Mouse (Mus musculus): Measurements from ENCODE around the gene Pnmal1. TPM values are rescaled to one million over a fixed set of nuclear protein-coding genes. Genes with fewer than 3 reads are reported as not detected.

Pnmal1 gene
- polyA plus RNA-seq (2015; fragmentation: Nextera tagmentation; extraction: Ambion mirVana), result 0.33 and 0.50 TPM in 2 replicates

DNA sequence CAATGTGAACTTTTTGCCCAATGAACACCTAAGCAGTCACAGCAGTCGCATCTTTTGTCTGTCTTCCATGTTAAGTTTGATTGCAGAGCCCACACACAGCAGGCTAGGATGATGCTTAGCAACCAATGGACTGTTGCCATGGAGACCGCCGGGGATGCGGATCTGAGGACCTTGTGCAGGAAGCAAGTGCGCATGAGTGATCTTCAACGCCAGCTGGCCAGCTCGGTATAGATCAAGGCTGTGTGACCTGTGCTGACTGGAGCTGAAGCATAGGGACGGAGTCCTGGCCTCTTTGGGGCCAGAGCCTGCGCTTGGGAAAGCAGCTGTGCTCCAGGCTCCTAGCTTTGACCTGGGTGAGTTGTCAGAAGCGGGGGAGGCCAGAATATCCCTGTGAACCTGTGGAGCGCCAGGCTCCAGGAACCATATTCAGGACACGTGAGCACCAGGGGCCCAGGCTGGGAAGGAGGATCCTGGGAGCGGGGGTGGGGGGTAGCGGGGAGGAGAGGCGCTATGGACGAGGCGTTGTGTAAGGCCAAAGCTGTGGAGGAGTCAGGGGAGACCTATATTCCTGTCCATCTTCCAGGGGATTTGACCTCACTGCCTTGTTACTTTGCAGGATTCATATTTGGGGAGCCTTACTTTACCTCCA, at the start of gene Pnmal1:
TSS of gene Pnmal1 (plus strand) at position 141 of the 649 bp plus-strand sequence.
- H3K9ac ChIP-seq, result no peak within 1 kb of the TSS
- H3K4me2 ChIP-seq, result no peak within 1 kb of the TSS
- 24% methylated on average over 17 of the region's 17 CpGs for WGBS
- H3K4me1 ChIP-seq, result peaks cover 5% of the 10 kb centered on the region; the same call in 1 of the 2 replicates
- H3K36me3 ChIP-seq, result no peaks in the 10 kb centered on the region
- no peaks in the 10 kb centered on the region for H3K9me3 ChIP-seq
- H3K4me3 ChIP-seq, result no peak within 1 kb of the TSS
- ATAC-seq (ENCODE audit: insufficient number of reproducible peaks, low FRiP score, low TSS enrichment, low read depth), result no peak
- H3K27ac ChIP-seq, result no peak within 1 kb of the TSS
- no peaks in the 10 kb centered on the region for H3K27me3 ChIP-seq

DNA sequence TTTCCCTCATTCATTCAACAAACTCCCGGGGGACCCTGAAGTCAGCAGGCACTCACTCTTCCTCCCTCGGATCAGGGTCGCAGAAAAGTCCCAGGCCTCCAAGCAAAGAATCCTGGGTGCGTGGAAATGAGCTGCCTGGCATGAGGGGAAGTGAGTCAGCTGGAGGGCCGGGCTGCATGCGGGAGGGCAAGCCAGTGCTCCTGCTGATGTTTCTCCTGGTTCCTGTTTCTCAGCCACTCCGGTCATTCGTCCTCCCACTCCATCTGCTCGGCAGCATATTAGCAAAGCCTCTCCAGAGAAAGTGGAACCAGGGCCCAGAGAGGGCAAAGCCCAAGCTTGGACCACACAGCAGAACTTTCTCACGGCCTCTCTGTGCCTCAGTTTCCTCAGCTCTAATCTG, 49.6 kb upstream of the Pnmal1 start:
- Histone ChIP-seq H3K9me3 (no peaks in the 10 kb centered on the region), H3K4me3 (no peak overlapping the region), H3K4me1 (peaks cover 61% of the 10 kb centered on the region), H3K27ac (no peak overlapping the region), H3K36me3 (peaks cover 11% of the 10 kb centered on the region), H3K4me2 (no peak overlapping the region), H3K9ac (no peak overlapping the region), H3K27me3 (no peaks in the 10 kb centered on the region)
- no peak for ATAC-seq (ENCODE audit: insufficient number of reproducible peaks, low FRiP score, low TSS enrichment, low read depth)
- WGBS, result 35% methylated on average over 10 of the region's 10 CpGs

- Histone ChIP-seq H3K4me3 (no peak overlapping the region), H3K4me1 (peaks cover 44% of the 10 kb centered on the region), H3K9ac (no peak overlapping the region), H3K36me3 (peaks cover 31% of the 10 kb centered on the region), H3K27ac (no peak overlapping the region), H3K9me3 (no peaks in the 10 kb centered on the region), H3K4me2 (no peak overlapping the region), H3K27me3 (no peaks in the 10 kb centered on the region)
- no peak for ATAC-seq (ENCODE audit: insufficient number of reproducible peaks, low FRiP score, low TSS enrichment, low read depth)
- WGBS, result 91% methylated on average over 3 of the region's 3 CpGs
These were observed 47.6 kb upstream of the Pnmal1 start for GRCm38 (mm10) chr7:16911904-16912303.

DNA sequence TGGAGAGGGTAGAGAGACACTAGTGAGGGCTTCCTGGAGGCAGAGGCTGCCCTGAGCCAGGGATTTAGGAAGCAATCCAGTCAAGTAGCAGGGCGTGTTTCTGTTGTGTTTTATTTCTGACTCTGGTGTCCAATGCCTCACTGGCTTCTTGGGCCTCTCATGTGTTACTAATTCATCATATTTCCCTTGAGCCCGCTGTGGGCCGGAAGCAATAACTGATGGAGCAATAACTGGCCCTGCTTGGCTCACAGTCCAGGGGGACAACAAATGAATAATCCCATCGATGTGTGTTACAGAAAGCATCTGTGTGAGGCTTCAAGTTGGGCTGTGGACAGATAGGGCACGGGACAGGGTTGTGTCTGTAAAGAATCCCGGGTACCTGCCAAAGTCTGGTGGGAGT, 47.1 kb upstream of the Pnmal1 start:
- no peak overlapping the region for H3K4me2 ChIP-seq
- H3K36me3 ChIP-seq, result peaks cover 36% of the 10 kb centered on the region

DNA sequence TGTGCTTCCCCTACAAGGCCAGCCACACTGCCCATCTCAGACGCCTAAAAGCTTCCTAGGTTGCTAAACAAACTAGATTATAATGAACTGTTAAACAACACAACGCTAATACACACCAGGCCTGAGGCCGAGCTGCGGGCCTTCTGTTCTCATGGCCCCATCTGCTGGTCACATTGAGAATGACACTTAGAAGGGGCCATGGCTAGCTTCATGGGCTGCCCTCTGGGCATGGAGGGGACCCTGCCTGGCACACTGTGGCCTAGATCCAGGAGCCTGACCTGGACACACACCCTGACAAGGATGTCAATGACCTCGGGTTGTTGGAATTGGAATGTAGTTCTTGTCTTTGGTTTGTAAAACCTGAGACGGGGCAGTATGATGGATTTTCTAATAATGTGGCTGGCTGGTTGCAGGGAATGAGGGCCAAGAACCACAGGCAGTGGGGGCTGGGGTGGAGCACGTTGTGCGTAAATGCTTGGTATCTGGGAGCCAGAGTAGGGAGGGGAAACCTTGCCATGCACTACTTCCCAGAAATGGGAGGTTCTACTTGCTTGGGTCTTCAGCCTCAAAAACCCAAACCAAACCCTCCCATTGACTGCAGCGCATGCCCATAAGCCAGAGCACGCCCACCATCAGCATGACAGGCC, 45.5 kb upstream of the Pnmal1 start:
- Histone ChIP-seq H3K27ac (peak overlapping the region; percentile 44; the same call in 1 of the 2 replicates), H3K9ac (no peak overlapping the region), H3K36me3 (peaks cover 51% of the 10 kb centered on the region), H3K4me2 (no peak overlapping the region), H3K4me3 (no peak overlapping the region), H3K27me3 (no peaks in the 10 kb centered on the region), H3K4me1 (peaks cover 38% of the 10 kb centered on the region), H3K9me3 (no peaks in the 10 kb centered on the region)
- WGBS, result 29% methylated on average over 10 of the region's 10 CpGs
- peak; percentile 40; the same call in 1 of the 2 replicates for ATAC-seq (ENCODE audit: insufficient number of reproducible peaks, low FRiP score, low TSS enrichment, low read depth)

More for the DNA sequence above, 47.1 kb upstream of the Pnmal1 start:
- peak overlapping the region; percentile 44; the same call in 1 of the 2 replicates for H3K27ac ChIP-seq
- no peaks in the 10 kb centered on the region for H3K9me3 ChIP-seq
- WGBS, result 55% methylated on average over 6 of the region's 6 CpGs
- no peak overlapping the region for H3K9ac ChIP-seq
- ATAC-seq (ENCODE audit: insufficient number of reproducible peaks, low FRiP score, low TSS enrichment, low read depth), result no peak
- no peaks in the 10 kb centered on the region for H3K27me3 ChIP-seq
- no peak overlapping the region for H3K4me3 ChIP-seq
- H3K4me1 ChIP-seq, result peaks cover 41% of the 10 kb centered on the region

- Histone ChIP-seq H3K27ac (0 out of 2 replicates have a peak overlapping the region, but pooled peaks have one; percentile 33), H3K4me3 (no peak overlapping the region), H3K9ac (no peak overlapping the region), H3K4me2 (no peak overlapping the region), H3K4me1 (peaks cover 38% of the 10 kb centered on the region), H3K36me3 (peaks cover 58% of the 10 kb centered on the region), H3K9me3 (no peaks in the 10 kb centered on the region), H3K27me3 (no peaks in the 10 kb centered on the region)
- no peak for ATAC-seq (ENCODE audit: insufficient number of reproducible peaks, low FRiP score, low TSS enrichment, low read depth)
- 82% methylated on average over 18 of the region's 18 CpGs for WGBS
These were observed 44.8 kb upstream of the Pnmal1 start for GRCm38 (mm10) chr7:16914453-16915343.

DNA sequence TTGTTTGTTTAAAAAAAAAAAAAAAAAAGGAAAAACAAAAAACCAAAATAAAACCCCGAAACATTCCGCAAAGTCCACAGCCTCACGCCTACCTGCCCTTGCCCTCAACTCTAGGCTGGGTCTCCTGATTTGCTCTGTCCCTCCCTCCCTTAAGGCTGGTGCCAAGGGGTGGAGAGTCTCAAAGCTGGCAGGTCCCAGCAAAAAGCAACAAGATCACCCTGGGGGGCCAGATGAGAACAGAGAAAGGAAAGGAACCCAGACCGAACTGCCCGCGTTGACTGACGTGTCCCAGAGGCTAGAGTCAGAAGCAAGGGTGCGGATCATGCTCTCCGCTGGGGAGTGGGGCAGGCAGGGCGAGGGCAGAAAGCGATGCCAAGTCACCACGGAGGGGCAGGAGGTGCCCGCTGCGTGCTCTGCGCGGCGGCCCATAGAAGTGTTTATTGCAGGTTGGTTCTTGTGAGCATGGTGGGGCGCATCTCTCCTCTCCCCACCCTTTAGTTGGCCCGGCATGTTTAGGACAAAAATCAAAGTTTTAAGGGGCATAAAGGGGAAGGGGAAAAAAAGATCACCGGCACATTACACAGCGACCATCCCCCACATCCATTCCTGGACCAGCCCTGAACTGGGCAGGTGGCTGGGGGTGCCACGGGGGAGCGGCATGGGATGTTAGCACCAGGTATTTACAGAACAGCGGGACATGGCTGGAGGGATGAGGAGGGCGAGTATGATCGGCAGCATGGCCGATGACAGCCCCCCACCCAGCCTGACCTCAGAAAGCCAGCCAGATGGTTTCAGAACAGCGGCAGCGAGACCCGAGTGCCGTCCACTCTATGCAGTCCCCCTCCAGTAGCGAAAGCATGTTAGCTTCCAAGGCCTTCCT, 43.8 kb upstream of the Pnmal1 start:
- H3K4me3 ChIP-seq, result no peak overlapping the region
- H3K9me3 ChIP-seq, result no peaks in the 10 kb centered on the region
- H3K9ac ChIP-seq, result no peak overlapping the region
- no peak for ATAC-seq (ENCODE audit: insufficient number of reproducible peaks, low FRiP score, low TSS enrichment, low read depth)
- H3K27ac ChIP-seq, result no peak overlapping the region
- peaks cover 60% of the 10 kb centered on the region for H3K36me3 ChIP-seq
- H3K27me3 ChIP-seq, result no peaks in the 10 kb centered on the region
- peaks cover 45% of the 10 kb centered on the region for H3K4me1 ChIP-seq
- 88% methylated on average over 32 of the region's 32 CpGs for WGBS
- H3K4me2 ChIP-seq, result no peak overlapping the region

DNA sequence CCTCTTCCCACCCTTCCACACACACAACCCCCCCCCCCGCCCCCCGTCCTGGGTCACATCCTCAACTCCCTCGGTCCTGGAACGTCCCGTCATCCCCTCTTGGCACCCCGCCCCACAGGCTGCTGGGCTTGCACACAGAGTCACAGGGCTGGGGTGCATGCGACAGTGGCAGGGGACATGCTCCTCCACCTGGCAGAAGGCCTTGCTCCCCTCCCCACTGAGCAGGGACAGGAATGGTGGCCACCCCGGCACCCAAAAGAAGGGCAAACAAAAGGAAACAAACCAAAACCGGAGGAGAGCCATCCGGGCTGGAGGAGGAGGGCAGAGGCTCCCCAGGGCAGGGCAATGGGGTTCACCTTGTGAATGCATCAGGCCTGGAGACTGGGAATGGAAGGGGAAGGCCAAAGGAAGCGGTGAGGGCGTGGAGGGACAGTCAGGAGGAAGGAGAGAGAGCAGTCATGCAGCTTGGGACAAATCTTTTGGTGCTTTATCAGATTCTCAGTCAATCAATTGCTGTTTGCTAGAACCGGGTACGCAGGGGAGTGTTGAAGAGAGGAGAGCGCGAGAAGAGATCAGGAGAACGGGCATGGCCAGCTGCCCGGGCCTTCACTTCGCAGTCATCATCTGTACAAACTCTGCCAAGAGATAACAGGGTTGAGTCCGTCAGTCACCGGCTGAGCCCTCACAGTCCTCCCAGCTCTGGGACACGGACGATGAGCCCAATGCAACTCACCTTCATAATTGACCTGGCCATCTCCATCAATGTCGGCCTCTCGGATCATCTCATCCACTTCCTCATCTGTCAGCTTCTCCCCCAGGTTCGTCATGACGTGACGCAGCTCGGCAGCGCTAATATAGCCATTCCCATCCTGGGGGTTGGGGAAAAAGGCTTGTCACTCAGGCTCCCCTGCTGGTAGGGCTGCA, 42.9 kb upstream of the Pnmal1 start:
- Histone ChIP-seq H3K4me3 (no peak overlapping the region), H3K9me3 (no peaks in the 10 kb centered on the region), H3K4me1 (peaks cover 54% of the 10 kb centered on the region), H3K27ac (no peak overlapping the region), H3K27me3 (no peaks in the 10 kb centered on the region), H3K9ac (no peak overlapping the region), H3K4me2 (no peak overlapping the region), H3K36me3 (peaks cover 60% of the 10 kb centered on the region)
- 82% methylated on average over 30 of the region's 30 CpGs for WGBS
- no peak for ATAC-seq (ENCODE audit: insufficient number of reproducible peaks, low FRiP score, low TSS enrichment, low read depth)

- H3K4me2 ChIP-seq, result no peak overlapping the region
- H3K9ac ChIP-seq, result no peak overlapping the region
- no peaks in the 10 kb centered on the region for H3K9me3 ChIP-seq
- peaks cover 56% of the 10 kb centered on the region for H3K4me1 ChIP-seq
- no peak overlapping the region for H3K27ac ChIP-seq
- H3K4me3 ChIP-seq, result no peak overlapping the region
- peaks cover 60% of the 10 kb centered on the region for H3K36me3 ChIP-seq
- no peak for ATAC-seq (ENCODE audit: insufficient number of reproducible peaks, low FRiP score, low TSS enrichment, low read depth)
- WGBS, result 74% methylated on average over 11 of the region's 11 CpGs
- no peaks in the 10 kb centered on the region for H3K27me3 ChIP-seq
These were observed 42.0 kb upstream of the Pnmal1 start for GRCm38 (mm10) chr7:16917447-16917846.

- H3K4me1 ChIP-seq, result peaks cover 60% of the 10 kb centered on the region
- no peak overlapping the region for H3K9ac ChIP-seq
- no peaks in the 10 kb centered on the region for H3K27me3 ChIP-seq
- peaks cover 60% of the 10 kb centered on the region for H3K36me3 ChIP-seq
- no peaks in the 10 kb centered on the region for H3K9me3 ChIP-seq
- no peak overlapping the region for H3K4me2 ChIP-seq
- H3K27ac ChIP-seq, result no peak overlapping the region
- no peak overlapping the region for H3K4me3 ChIP-seq
- no peak for ATAC-seq (ENCODE audit: insufficient number of reproducible peaks, low FRiP score, low TSS enrichment, low read depth)
- WGBS, result 70% methylated on average over 9 of the region's 9 CpGs
These were observed 41.5 kb upstream of the Pnmal1 start for GRCm38 (mm10) chr7:16918014-16918413.

Measured in limb, embryonic 15.5 days (tissue).